Mouse (Mus musculus): ENCODE data around the gene Ccnyl1. TPM values are rescaled to one million over a fixed set of nuclear protein-coding genes. Genes with fewer than 3 reads are reported as not detected.
A peak's percentile ranks its signal among the peaks of the same experiment; 100 is the strongest.

Gene Ccnyl1
- polyA plus RNA-seq, 2 experiments = 1.4 to 4.2 TPM

GRCm38 (mm10) chr1:64733453-64734245 lies 43.4 kb downstream of the Ccnyl1 start:
- no peaks in the 10 kb centered on the region for H3K9me3 ChIP-seq (ENCODE audit: control insufficient read depth, low read length)
- WGBS (ENCODE audit: insufficient replicate concordance) = 26% methylated on average over 11 of the region's 11 CpGs
- peak overlapping the region; percentile 85 for H3K27ac ChIP-seq
- peaks cover 40 to 43% of the 10 kb centered on the region in 2 experiments for H3K4me1 ChIP-seq (replicated peaks; ENCODE audit: control insufficient read depth in 2 of 2, insufficient read depth in 2 of 2, low read length in 1 of 2)
- H3K27me3 ChIP-seq (ENCODE audit: control insufficient read depth, insufficient read depth, low read length) = peaks cover 2% of the 10 kb centered on the region; the same call in 1 of the 2 replicates
- TF ChIP-seq CTCF (IDR thresholded peaks at IDR 0.05; ENCODE audit: low read depth) (no peak), EP300 (IDR thresholded peaks at IDR 0.05; ENCODE audit: low read depth) (peak; percentile 92)
- peak overlapping the region; percentile 81 for H3K9ac ChIP-seq (replicated peaks)
- ATAC-seq (ENCODE audit: insufficient read depth) (peak; percentile 44), DNase-seq (ENCODE audit: low read depth in 3 of 3, low spot score in 3 of 3) (peak; percentile 82 to 88 (median 82))
- peak overlapping the region; percentile 56 to 95 for H3K4me3 ChIP-seq (ENCODE audit: insufficient read depth in 1 of 2, low read depth in 2 of 2, low read length in 2 of 2)
- peak overlapping the region; percentile 95 for H3K4me2 ChIP-seq (ENCODE audit: low read depth)
- peaks cover 33% of the 10 kb centered on the region for H3K36me3 ChIP-seq (replicated peaks; ENCODE audit: control insufficient read depth, insufficient read depth, low read depth)

GRCm38 (mm10) chr1:64734771-64735750 lies 44.8 kb downstream of the Ccnyl1 start:
- Histone ChIP-seq H3K9me3 (ENCODE audit: control insufficient read depth, low read length) (no peaks in the 10 kb centered on the region), H3K4me1 (replicated peaks; ENCODE audit: control insufficient read depth in 2 of 2, insufficient read depth in 2 of 2, low read length in 1 of 2) (peaks cover 45 to 51% of the 10 kb centered on the region in 2 experiments), H3K27ac (peak overlapping the region; percentile 85), H3K4me2 (ENCODE audit: low read depth) (peak overlapping the region; percentile 95), H3K27me3 (ENCODE audit: control insufficient read depth, insufficient read depth, low read length) (peaks cover 2% of the 10 kb centered on the region; the same call in 1 of the 2 replicates), H3K4me3 (ENCODE audit: insufficient read depth in 1 of 2, low read depth in 2 of 2, low read length in 2 of 2) (peak overlapping the region; percentile 69 to 95), H3K9ac (replicated peaks) (peak overlapping the region; percentile 81), H3K36me3 (replicated peaks; ENCODE audit: control insufficient read depth, insufficient read depth, low read depth) (peaks cover 32% of the 10 kb centered on the region)
- ATAC-seq (ENCODE audit: insufficient read depth) (no peak), DNase-seq (ENCODE audit: low read depth in 3 of 3, low spot score in 3 of 3) (peak in 1 of 3 experiments; percentile 43)
- peak; percentile 58 for TF ChIP-seq CTCF (IDR thresholded peaks at IDR 0.05; ENCODE audit: low read depth)
- no peak for TF ChIP-seq EP300 (IDR thresholded peaks at IDR 0.05; ENCODE audit: low read depth)
- 44% methylated on average over 58 of the region's 58 CpGs for WGBS (ENCODE audit: insufficient replicate concordance)

GRCm38 (mm10) chr1:64735781-64736680 lies 45.8 kb downstream of the Ccnyl1 start:
- Histone ChIP-seq H3K9ac (replicated peaks) (peak overlapping the region; percentile 89), H3K4me3 (ENCODE audit: insufficient read depth in 1 of 2, low read depth in 2 of 2, low read length in 2 of 2) (peak overlapping the region; percentile 69 to 95), H3K36me3 (replicated peaks; ENCODE audit: control insufficient read depth, insufficient read depth, low read depth) (peaks cover 25% of the 10 kb centered on the region), H3K4me2 (ENCODE audit: low read depth) (peak overlapping the region; percentile 95), H3K27ac (peak overlapping the region; percentile 69), H3K4me1 (replicated peaks; ENCODE audit: control insufficient read depth in 2 of 2, insufficient read depth in 2 of 2, low read length in 1 of 2) (peaks cover 45 to 51% of the 10 kb centered on the region in 2 experiments), H3K9me3 (ENCODE audit: control insufficient read depth, low read length) (no peaks in the 10 kb centered on the region), H3K27me3 (ENCODE audit: control insufficient read depth, insufficient read depth, low read length) (peaks cover 2% of the 10 kb centered on the region; the same call in 1 of the 2 replicates)
- WGBS (ENCODE audit: insufficient replicate concordance) = 11% methylated on average over 75 of the region's 75 CpGs
- ATAC-seq (ENCODE audit: insufficient read depth) = no peak
- DNase-seq (ENCODE audit: low read depth in 3 of 3, low spot score in 3 of 3) = peak in 2 of 3 experiments; percentile 39 to 53
- no peak for TF ChIP-seq EP300 (IDR thresholded peaks at IDR 0.05; ENCODE audit: low read depth)
- peak; percentile 55 for TF ChIP-seq CTCF (IDR thresholded peaks at IDR 0.05; ENCODE audit: low read depth)

- TF ChIP-seq EP300 (IDR thresholded peaks at IDR 0.05; ENCODE audit: low read depth) = no peak
- TF ChIP-seq CTCF (IDR thresholded peaks at IDR 0.05; ENCODE audit: low read depth) = no peak
- H3K4me2 ChIP-seq (ENCODE audit: low read depth) = peak overlapping the region; percentile 95
- peaks cover 18% of the 10 kb centered on the region for H3K36me3 ChIP-seq (replicated peaks; ENCODE audit: control insufficient read depth, insufficient read depth, low read depth)
- H3K4me3 ChIP-seq (ENCODE audit: insufficient read depth in 1 of 2, low read depth in 2 of 2, low read length in 2 of 2) = peak overlapping the region; percentile 69 to 95
- DNase-seq (ENCODE audit: low read depth in 3 of 3, low spot score in 3 of 3) = peak in 1 of 3 experiments; percentile 38
- peak overlapping the region; percentile 89 for H3K9ac ChIP-seq (replicated peaks)
- no peaks in the 10 kb centered on the region for H3K9me3 ChIP-seq (ENCODE audit: control insufficient read depth, low read length)
- peak overlapping the region; percentile 69 for H3K27ac ChIP-seq
- H3K4me1 ChIP-seq (replicated peaks; ENCODE audit: control insufficient read depth in 2 of 2, insufficient read depth in 2 of 2, low read length in 1 of 2) = peaks cover 38 to 44% of the 10 kb centered on the region in 2 experiments
- ATAC-seq (ENCODE audit: insufficient read depth) = no peak
- WGBS (ENCODE audit: insufficient replicate concordance) = under 1% methylated on average over 55 of the region's 56 CpGs
- peaks cover 2% of the 10 kb centered on the region; the same call in 1 of the 2 replicates for H3K27me3 ChIP-seq (ENCODE audit: control insufficient read depth, insufficient read depth, low read length)
Observed at GRCm38 (mm10) chr1:64736681-64737501, 46.6 kb downstream of the Ccnyl1 start.

Data from liver, embryonic 14.5 days (tissue).